Mouse (Mus musculus) embryonic fibroblast, embryonic 13.5 days (primary cell): Measurements from ENCODE around the gene Gm26620. TPM values are rescaled to one million over a fixed set of nuclear protein-coding genes. Genes with fewer than 3 reads are reported as not detected.

Experiments used
- H3K27ac ChIP-seq: 2 replicates; pipeline ENCODE4 v1.5.1; 2012; ENCODE audit warnings: low read length, control low read depth, inconsistent platforms; ENCODE audit not compliant: insufficient read depth
- H3K4me1 ChIP-seq: 2 replicates; pipeline ENCODE4 v1.6.1; 2011; ENCODE audit warnings: low read length; ENCODE audit not compliant: control insufficient read depth, insufficient read depth
- H3K4me3 ChIP-seq: 2 replicates; pipeline ENCODE4 v1.5.1; 2011; ENCODE audit warnings: mild to moderate bottlenecking, control low read depth, low read length; ENCODE audit not compliant: insufficient read depth
- CTCF ChIP-seq: IDR thresholded peaks from 2 replicates; pipeline ENCODE4 v1.5.1; 2011; ENCODE audit warnings: mild to moderate bottlenecking, control low read depth, low read length, moderate library complexity, borderline replicate concordance; ENCODE audit not compliant: insufficient read depth
- POLR2A ChIP-seq: IDR thresholded peaks from 2 replicates; pipeline ENCODE4 v1.6.1; 2011; ENCODE audit warnings: low read depth, mild to moderate bottlenecking, control low read depth, low read length, moderate library complexity
- polyA plus RNA-seq: library from polyadenylated mRNA; stranded (reverse); fragments of >200 nt; gene quantifications from 2 replicates; pipeline ENCODE4 v1.2.4, GENCODE M21; 2011; ENCODE audit warnings: low read depth; ENCODE audit not compliant: missing spikeins, insufficient read length

The Gm26620 gene
- polyA plus RNA-seq, 1 experiment, result not detected

DNA sequence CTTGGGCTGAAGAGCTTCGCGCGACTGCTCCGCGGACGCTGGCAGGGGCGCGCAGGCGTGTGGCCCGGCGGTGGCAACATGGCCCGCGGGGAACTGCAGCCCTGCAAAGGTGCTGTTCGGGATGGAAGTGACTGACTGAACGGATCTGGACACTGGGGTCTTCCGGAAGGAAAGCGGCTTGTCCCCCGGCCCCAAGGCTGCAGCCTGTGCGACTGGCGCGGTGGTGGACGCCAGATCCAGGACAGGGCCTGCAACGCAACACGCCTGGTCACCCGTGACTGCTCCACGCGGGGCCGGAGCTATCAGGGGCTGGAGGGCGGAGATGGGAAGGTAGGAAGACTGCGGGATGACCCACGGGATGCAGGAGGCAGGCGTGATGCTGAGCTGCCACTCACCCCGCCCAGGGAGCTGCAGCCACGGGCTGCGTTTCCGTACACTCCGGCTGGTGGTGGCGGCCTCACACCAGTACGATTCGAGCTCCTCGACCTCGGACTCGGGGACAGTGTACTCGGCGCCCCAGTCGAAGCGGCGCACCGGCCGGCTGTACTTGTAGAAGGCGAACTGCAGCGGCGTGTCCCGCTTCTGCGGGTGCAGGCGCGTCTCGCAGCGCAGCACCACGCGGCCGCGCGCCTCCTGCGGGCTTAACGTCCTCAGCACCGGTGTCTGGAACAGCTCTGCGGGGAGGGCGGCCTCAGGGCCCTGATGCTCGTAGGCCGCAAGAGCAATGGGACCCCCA, 22.8 kb downstream of the Gm26620 start:
- H3K27ac ChIP-seq, result no peak overlapping the region
- TF ChIP-seq POLR2A (no peak), CTCF (no peak)
- H3K4me3 ChIP-seq, result peak overlapping the region; percentile 19
- no peaks in the 10 kb centered on the region for H3K4me1 ChIP-seq

GRCm38 (mm10) chr1:170908341-170908740, 23.5 kb downstream of the Gm26620 start:
- peak overlapping the region; percentile 19; the same call in 1 of the 2 replicates for H3K4me3 ChIP-seq
- no peak overlapping the region for H3K27ac ChIP-seq
- no peak for TF ChIP-seq POLR2A
- no peak for TF ChIP-seq CTCF
- no peaks in the 10 kb centered on the region for H3K4me1 ChIP-seq

GRCm38 (mm10) chr1:170911907-170912660, 27.2 kb downstream of the Gm26620 start:
- Histone ChIP-seq H3K4me3 (no peak overlapping the region), H3K4me1 (no peaks in the 10 kb centered on the region), H3K27ac (no peak overlapping the region)
- TF ChIP-seq POLR2A, result no peak
- no peak for TF ChIP-seq CTCF

DNA sequence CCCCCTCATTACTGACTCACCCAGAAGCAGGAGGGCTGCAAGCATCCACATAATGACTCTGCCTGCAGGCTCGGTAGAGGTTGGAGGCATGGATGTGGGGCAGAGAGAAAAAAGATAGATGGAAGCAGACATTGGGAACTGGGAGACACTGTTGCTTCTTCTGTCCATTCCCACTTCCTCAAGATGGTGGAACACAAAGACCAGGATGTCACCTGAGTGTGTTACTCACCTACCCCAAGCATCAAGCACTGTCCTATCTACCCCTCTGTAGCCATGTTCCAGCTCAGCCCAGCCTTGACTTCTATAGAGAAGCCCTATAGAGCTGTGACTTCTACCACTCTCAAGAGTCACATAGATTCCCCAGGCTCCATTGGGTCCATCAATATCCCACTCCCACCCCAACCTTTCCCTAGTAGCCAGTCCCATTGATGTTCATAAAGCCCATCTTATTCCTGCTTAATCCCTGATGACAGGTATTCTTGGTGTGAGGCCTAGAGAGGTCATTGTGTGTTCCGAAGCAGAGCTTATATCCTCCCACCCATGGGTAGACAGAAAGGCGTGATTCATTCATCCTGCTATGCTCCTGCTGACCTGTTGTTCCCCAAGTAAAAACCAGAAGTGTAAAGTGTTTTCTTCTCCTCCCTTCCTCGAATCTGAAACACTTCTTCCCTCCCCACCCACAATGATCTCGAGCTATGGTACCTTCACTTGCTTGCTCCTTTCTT, 28.2 kb downstream of the Gm26620 start, which contains the start of gene Fcrlb:
Gene Fcrlb (minus strand): TSS at position 51 of the 725 bp plus-strand sequence.
- no peak within 1 kb of the TSS for H3K27ac ChIP-seq
- TF ChIP-seq POLR2A, result no peak
- TF ChIP-seq CTCF, result no peak
- no peak within 1 kb of the TSS for H3K4me3 ChIP-seq
- no peaks in the 10 kb centered on the region for H3K4me1 ChIP-seq

DNA sequence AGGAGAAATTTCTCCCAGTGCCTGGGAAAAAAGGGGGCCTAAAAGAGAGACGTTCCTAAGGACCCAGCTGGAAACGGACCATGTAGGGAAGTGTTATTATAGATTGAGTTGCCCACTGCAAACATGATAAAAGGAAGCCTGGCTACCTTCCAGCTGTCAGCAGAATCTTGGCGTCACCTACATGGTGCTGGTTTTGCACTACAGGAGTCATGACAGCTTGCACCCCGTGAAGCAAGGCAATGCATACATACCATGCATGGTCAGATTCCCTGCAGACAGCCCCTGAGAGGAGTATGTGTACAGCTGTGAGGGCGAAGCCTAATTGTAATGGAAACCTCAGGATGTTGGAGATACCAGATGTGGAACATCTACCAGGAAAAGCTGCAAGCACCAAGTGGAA, 30.8 kb downstream of the Gm26620 start:
- Histone ChIP-seq H3K4me1 (no peaks in the 10 kb centered on the region), H3K4me3 (no peak overlapping the region), H3K27ac (no peak overlapping the region)
- no peak for TF ChIP-seq CTCF
- TF ChIP-seq POLR2A, result no peak

DNA sequence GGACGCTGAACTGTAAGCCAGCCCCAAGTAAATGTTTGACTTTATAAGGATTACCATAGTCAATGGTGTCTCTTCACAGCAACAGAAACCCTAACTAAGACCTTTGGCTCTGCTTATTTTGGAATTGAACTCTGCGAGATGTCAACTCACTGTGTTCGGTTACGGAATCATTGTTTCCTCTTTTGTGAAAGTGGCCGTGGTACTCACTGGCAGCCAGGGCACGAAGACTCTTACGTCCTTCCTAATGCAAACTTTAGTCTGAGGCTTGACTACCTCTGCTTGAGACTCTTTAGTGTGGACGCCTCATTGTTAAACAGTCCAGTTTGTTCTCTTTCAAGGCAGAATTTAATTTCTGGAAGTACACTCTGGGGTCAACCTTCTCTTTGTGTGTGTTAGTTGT, 34.4 kb downstream of the Gm26620 start:
- Histone ChIP-seq H3K27ac (no peak overlapping the region), H3K4me3 (no peak overlapping the region), H3K4me1 (no peaks in the 10 kb centered on the region)
- no peak for TF ChIP-seq POLR2A
- TF ChIP-seq CTCF, result no peak

GRCm38 (mm10) chr1:170924485-170924884, 39.6 kb downstream of the Gm26620 start:
- Histone ChIP-seq H3K4me3 (no peak overlapping the region), H3K4me1 (no peaks in the 10 kb centered on the region), H3K27ac (no peak overlapping the region)
- no peak for TF ChIP-seq CTCF
- no peak for TF ChIP-seq POLR2A

- no peak overlapping the region for H3K4me3 ChIP-seq
- TF ChIP-seq POLR2A (no peak), CTCF (no peak)
- H3K27ac ChIP-seq, result no peak overlapping the region
- H3K4me1 ChIP-seq, result no peaks in the 10 kb centered on the region
These were observed 42.1 kb downstream of the Gm26620 start for GRCm38 (mm10) chr1:170926941-170927340.

DNA sequence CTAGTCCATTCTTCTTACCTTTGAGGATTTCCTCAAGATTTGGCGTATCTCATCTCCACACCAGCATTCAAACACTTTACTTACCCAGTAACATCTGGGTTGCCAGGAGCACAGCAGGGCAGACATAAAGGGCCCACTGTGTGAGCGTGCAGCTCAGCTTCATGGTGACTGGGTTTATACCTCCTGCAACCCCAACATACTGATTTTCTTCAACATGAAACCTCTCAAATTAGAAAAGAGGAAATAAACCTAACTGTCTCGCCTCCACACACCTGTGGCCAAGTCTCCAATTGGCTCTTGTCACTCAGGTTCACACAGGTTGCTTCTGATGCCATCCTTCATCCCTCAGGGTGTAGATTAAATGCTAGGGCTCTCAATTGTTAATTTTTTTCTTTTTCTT, 42.5 kb downstream of the Gm26620 start, which contains the start of gene Fcrla:
Gene Fcrla (minus strand): TSS at position 206 of the 400 bp plus-strand sequence.
- Histone ChIP-seq H3K4me1 (no peaks in the 10 kb centered on the region), H3K27ac (no peak within 1 kb of the TSS), H3K4me3 (no peak within 1 kb of the TSS)
- TF ChIP-seq CTCF, result no peak
- no peak for TF ChIP-seq POLR2A

- Histone ChIP-seq H3K4me1 (no peaks in the 10 kb centered on the region), H3K4me3 (no peak overlapping the region), H3K27ac (no peak overlapping the region)
- no peak for TF ChIP-seq POLR2A
- TF ChIP-seq CTCF, result no peak
These were observed 43.6 kb downstream of the Gm26620 start for GRCm38 (mm10) chr1:170928467-170928866.
